Comparison of ENCODE assay signal across 14 mouse cellular contexts in genomic region chr7:79293605-79294232, GRCm38 (mm10). TPM values are rescaled to one million over a fixed set of nuclear protein-coding genes. Genes with fewer than 3 reads are reported as not detected.
DNase-seq lines count a peak whose midpoint lies in the region; ATAC-seq and TF ChIP-seq lines count a peak whose summit lies in the region.
"Had no signal": no experiment of that assay in that cellular context is flagged by ENCODE, and none has a peak within 500 bp of the region (broad histone marks: within the 10 kb centered on the region; RNA-seq: fewer than 3 reads in every experiment).

No protein-coding gene starts in this region.

- WGBS in forebrain, embryonic 11.5 days: 47% methylated on average over 14 of the region's 14 CpGs
- 45% methylated on average over 14 of the region's 14 CpGs for WGBS in forebrain, postnatal 0 days
- 47% methylated on average over 14 of the region's 14 CpGs for WGBS in midbrain, embryonic 12.5 days
- WGBS in midbrain, embryonic 11.5 days: 49% methylated on average over 14 of the region's 14 CpGs

- no peaks in the 10 kb centered on the region for H3K9me3 ChIP-seq in forebrain, embryonic 11.5 days (ENCODE audit: control insufficient read depth, low read length)
- H3K9me3 ChIP-seq in forebrain, postnatal 0 days (ENCODE audit: low read length): no peaks in the 10 kb centered on the region
- H3K9me3 ChIP-seq in midbrain, embryonic 12.5 days: no peaks in the 10 kb centered on the region
- no peaks in the 10 kb centered on the region for H3K9me3 ChIP-seq in midbrain, embryonic 11.5 days (ENCODE audit: control insufficient read depth, low read length)
- H3K9me3 ChIP-seq: heart, embryonic 12.5 days had no signal

- ATAC-seq in forebrain, embryonic 11.5 days (replicated peaks; ENCODE audit: low FRiP score): 0 out of 2 replicates have a peak, but pooled peaks have one; percentile 42
- no peak for ATAC-seq in forebrain, postnatal 0 days
- ATAC-seq in midbrain, embryonic 12.5 days (ENCODE audit: low FRiP score, low read depth): peak; percentile 47; the same call in 1 of the 2 replicates
- ATAC-seq in midbrain, embryonic 11.5 days (ENCODE audit: low FRiP score): no peak

- no peaks in the 10 kb centered on the region; the same call in 1 of the 2 replicates for H3K36me3 ChIP-seq in forebrain, embryonic 11.5 days (ENCODE audit: control insufficient read depth, insufficient read depth, low read length)
- H3K36me3 ChIP-seq in forebrain, postnatal 0 days (ENCODE audit: insufficient read depth): peaks cover 20% of the 10 kb centered on the region
- peaks cover 26% of the 10 kb centered on the region for H3K36me3 ChIP-seq in midbrain, embryonic 12.5 days
- H3K36me3 ChIP-seq in midbrain, embryonic 11.5 days (ENCODE audit: control insufficient read depth, insufficient read depth, low read length): peaks cover 7% of the 10 kb centered on the region

- H3K9ac ChIP-seq in forebrain, embryonic 11.5 days (ENCODE audit: low read length): 0 out of 2 replicates have a peak overlapping the region, but pooled peaks have one; percentile 10
- H3K9ac ChIP-seq in forebrain, postnatal 0 days: no peak overlapping the region
- H3K9ac ChIP-seq in midbrain, embryonic 12.5 days (replicated peaks): no peak overlapping the region
- H3K9ac ChIP-seq in midbrain, embryonic 11.5 days (ENCODE audit: low read length): no peak overlapping the region
- H3K9ac ChIP-seq: heart, embryonic 12.5 days had no signal

- H3K4me2 ChIP-seq in forebrain, embryonic 11.5 days (ENCODE audit: low read depth, low read length, severe bottlenecking): 0 out of 2 replicates have a peak overlapping the region, but pooled peaks have one; percentile 1
- no peak overlapping the region for H3K4me2 ChIP-seq in forebrain, postnatal 0 days (ENCODE audit: low read depth)
- H3K4me2 ChIP-seq in midbrain, embryonic 12.5 days (replicated peaks): no peak overlapping the region
- H3K4me2 ChIP-seq in midbrain, embryonic 11.5 days: no peak overlapping the region
- H3K4me2 ChIP-seq: heart, embryonic 12.5 days had no signal

- no peak for DNase-seq in forebrain, embryonic 11.5 days (ENCODE audit: low spot score)
- no peak for DNase-seq in forebrain, postnatal 0 days
- DNase-seq in kidney, postnatal 36 days: peak; percentile 33 to 37
- no peak for DNase-seq in kidney, postnatal 10 days
- no peak for DNase-seq in midbrain, embryonic 11.5 days (ENCODE audit: low spot score, missing footprints)
- DNase-seq in T-cell, adult 2 months (ENCODE audit: low spot score): peak; percentile 31
- DNase-seq in adrenal gland, postnatal 4 days (ENCODE audit: low spot score in 2 of 2): no peak
- DNase-seq: adrenal gland, adult 2 months; cerebellum, adult 2 months; right cerebral cortex, postnatal 14 days had no signal

- peaks cover 3% of the 10 kb centered on the region for H3K4me1 ChIP-seq in forebrain, embryonic 11.5 days (replicated peaks; ENCODE audit: control insufficient read depth, insufficient read depth, low read length)
- H3K4me1 ChIP-seq in forebrain, postnatal 0 days (ENCODE audit: insufficient read depth): peaks cover 13% of the 10 kb centered on the region
- peaks cover 21% of the 10 kb centered on the region for H3K4me1 ChIP-seq in midbrain, embryonic 12.5 days
- peaks cover 13% of the 10 kb centered on the region for H3K4me1 ChIP-seq in midbrain, embryonic 11.5 days (ENCODE audit: control insufficient read depth, insufficient read depth, low read length)

- no peak overlapping the region for H3K27ac ChIP-seq in forebrain, embryonic 11.5 days (ENCODE audit: low read depth, low read length)
- no peak overlapping the region for H3K27ac ChIP-seq in forebrain, postnatal 0 days (ENCODE audit: low read depth, low read length)
- H3K27ac ChIP-seq in midbrain, embryonic 12.5 days (replicated peaks): peak overlapping the region; percentile 15; the same call in 1 of the 2 replicates
- no peak overlapping the region for H3K27ac ChIP-seq in midbrain, embryonic 11.5 days (ENCODE audit: low read depth, low read length)
- H3K27ac ChIP-seq: macrophage had no signal

- H3K27me3 ChIP-seq in forebrain, embryonic 11.5 days (ENCODE audit: control insufficient read depth, insufficient read depth, low read length): no peaks in the 10 kb centered on the region
- no peaks in the 10 kb centered on the region for H3K27me3 ChIP-seq in forebrain, postnatal 0 days (ENCODE audit: insufficient read depth, low read length)
- no peaks in the 10 kb centered on the region for H3K27me3 ChIP-seq in midbrain, embryonic 12.5 days
- no peaks in the 10 kb centered on the region for H3K27me3 ChIP-seq in midbrain, embryonic 11.5 days (ENCODE audit: control insufficient read depth, insufficient read depth, low read length)
- H3K27me3 ChIP-seq: heart, embryonic 12.5 days had no signal

- H3K4me3 ChIP-seq in forebrain, embryonic 11.5 days (ENCODE audit: low read depth, low read length): no peak overlapping the region
- H3K4me3 ChIP-seq in forebrain, postnatal 0 days (ENCODE audit: low read depth, low read length): no peak overlapping the region
- no peak overlapping the region for H3K4me3 ChIP-seq in midbrain, embryonic 12.5 days
- H3K4me3 ChIP-seq in midbrain, embryonic 11.5 days (ENCODE audit: low read depth, low read length): no peak overlapping the region
- H3K4me3 ChIP-seq: heart, embryonic 12.5 days; myocyte had no signal

- TF ChIP-seq CTCF in forebrain, postnatal 0 days (IDR thresholded peaks at IDR 0.05; ENCODE audit: low read depth): no peak

RNA-seq across cellular contexts. Expression of gene Abhd2, which starts 20.7 kb away (rescaled TPM):
- 13.2 and 14.1 TPM in 2 replicates for polyA plus RNA-seq in forebrain, embryonic 11.5 days (2014; fragmentation: Nextera tagmentation; extraction: Ambion mirVana)
- total RNA-seq in forebrain, postnatal 0 days (2014; rRNA removed): 66.8 and 88.0 TPM in 2 replicates
- polyA plus RNA-seq in forebrain, postnatal 0 days (2015; fragmentation: Nextera tagmentation; extraction: Ambion mirVana): 22.5 and 26.0 TPM in 2 replicates
- polyA plus RNA-seq in midbrain, embryonic 12.5 days (2016; fragmentation: Nextera tagmentation; extraction: Ambion mirVana): 13.7 and 14.9 TPM in 2 replicates
- polyA plus RNA-seq in midbrain, embryonic 11.5 days (2014; fragmentation: Nextera tagmentation; extraction: Ambion mirVana): 11.6 and 11.7 TPM in 2 replicates
- total RNA-seq in adrenal gland, postnatal 4 days (2021): 100 to 1,000 TPM; 382 to 406 TPM

Comparison
In these comparisons a context has a peak if more than half of its experiments do, and no peak if none do; other contexts are left out.
1. ATAC-seq: peak in forebrain, embryonic 11.5 days (single experiment) and midbrain, embryonic 12.5 days (single experiment); none in forebrain, postnatal 0 days (single experiment) and midbrain, embryonic 11.5 days (single experiment).
2. DNase-seq: peak in kidney, postnatal 36 days (2 of 2) and T-cell, adult 2 months (single experiment); none in forebrain, embryonic 11.5 days (single experiment), forebrain, postnatal 0 days (single experiment), kidney, postnatal 10 days (single experiment), midbrain, embryonic 11.5 days (single experiment) and adrenal gland, postnatal 4 days (0 of 2).